Mouse (Mus musculus): Measurements from ENCODE around the gene Zfp365.

The Zfp365 gene

DNA sequence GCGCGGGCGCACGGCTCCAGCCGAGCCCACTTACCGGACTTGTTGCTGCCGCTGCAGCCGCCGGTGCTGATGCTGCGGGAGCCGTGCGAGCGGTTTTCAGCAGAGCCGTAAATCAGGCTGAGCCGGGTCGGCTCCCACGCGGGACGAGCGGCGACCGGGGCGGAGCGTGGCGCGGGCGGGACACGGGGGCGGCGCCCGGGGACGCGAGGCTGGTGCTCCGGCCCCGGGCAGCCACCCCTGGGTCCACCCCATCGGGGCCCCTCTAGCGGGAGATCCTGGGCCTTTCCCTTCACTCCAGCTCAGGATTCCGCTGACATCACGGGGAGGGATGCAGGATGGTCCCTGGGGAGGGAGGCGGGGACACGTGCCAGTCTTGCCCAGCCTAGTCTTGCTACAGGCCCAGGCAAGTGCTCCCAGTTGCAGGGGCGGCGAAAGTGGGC lies at the start of gene Zfp365:
Zfp365 (minus strand) TSS at position 326 of the 440 bp plus-strand sequence.
- peak; percentile 63 to 69 for DNase-seq (ENCODE audit: low spot score in 2 of 2)

DNA sequence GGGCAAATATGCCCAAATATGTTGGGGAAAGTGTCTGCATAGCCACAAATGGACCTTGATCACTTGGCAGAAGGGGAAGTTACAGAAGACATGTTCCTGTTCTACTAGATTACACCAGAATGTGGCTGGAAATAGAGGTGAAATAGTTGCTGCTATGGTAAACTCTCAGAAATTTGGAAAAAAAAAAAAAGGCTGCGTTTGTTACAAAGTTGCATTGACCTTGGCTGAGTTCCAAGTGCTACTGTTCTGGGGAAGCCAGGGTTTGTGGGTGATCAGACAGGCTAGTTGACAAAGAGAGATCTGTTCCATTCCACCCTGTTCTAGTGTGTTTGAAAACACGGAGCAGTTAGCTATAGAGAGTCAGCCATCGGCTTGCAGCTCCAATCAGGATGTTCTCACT lies 47.5 kb upstream of the Zfp365 start:
- no peak for DNase-seq (ENCODE audit: low spot score in 2 of 2)

DNA sequence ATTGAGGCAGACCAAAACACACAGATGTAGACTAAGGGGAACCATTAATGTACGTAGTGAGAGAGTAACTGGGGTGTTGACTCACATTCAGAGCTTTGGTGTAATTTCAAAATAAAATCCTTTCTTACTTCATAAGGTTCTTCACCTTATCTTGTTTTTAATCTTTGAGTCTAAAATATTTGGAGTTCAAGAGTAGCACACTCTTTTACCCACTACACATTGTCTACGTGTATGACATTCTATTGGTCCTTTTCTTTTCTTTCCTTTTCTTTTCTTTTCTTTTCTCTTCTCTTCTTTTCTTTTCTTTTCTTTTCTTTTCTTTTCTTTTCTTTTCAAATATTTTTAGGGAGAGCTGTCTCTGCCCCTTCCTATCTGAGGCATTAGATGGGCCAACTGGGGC lies 43.5 kb upstream of the Zfp365 start:
- no peak for DNase-seq (ENCODE audit: low spot score in 2 of 2)

DNA sequence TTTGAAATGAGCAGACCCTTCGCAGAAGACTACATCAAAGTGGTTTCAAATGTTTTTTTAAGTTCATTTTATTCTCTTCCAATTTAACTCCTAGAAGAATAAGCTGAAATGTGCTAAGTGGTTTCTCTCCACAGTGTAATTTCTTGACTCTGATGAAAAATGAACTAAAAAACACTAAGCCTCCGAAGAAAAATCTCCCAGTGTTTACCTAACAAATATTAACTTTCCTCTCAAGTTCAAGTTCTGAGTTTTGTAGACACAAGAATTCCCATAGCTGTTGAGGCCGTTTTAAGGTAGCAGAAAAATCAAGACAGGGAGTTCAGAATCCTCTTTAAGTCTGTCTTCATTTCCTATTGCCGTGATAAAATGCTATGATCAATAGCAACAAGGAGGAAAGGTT lies 39.2 kb upstream of the Zfp365 start:
- no peak for DNase-seq (ENCODE audit: low spot score in 2 of 2)

DNA sequence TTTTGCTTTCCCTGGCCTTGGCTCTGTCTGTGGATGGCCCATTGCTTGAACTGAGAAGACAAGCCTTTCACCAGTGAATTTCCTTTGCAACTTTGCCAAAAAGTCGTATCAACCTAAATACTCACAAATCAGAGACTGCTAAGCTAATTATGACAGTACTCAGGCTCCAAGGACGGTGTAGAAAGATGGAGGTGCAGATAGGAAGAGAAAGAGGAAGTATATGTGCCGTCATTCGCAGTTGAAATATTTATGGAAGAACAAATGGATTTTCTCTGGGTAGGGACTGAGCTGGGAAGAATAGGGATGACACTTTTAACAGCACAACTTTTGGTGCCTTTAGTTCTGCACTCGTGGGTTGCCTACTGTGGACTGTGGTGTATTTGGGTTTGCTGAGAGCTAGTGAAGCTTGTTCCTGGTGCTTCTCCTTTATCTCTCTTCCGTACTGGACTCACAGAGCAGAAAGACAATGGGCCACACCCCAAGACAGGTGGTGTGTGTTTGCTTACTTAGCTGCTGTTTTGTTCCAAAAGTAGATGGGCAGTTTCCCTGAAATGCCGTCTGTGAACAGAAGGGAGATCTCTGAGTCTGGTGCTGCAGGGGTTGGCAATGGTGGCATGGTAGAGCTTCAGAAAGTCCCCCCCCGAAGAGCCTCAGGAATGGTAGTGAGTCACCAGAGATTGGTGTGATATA lies 37.7 kb upstream of the Zfp365 start:
- DNase-seq (ENCODE audit: low spot score in 2 of 2), result no peak

DNA sequence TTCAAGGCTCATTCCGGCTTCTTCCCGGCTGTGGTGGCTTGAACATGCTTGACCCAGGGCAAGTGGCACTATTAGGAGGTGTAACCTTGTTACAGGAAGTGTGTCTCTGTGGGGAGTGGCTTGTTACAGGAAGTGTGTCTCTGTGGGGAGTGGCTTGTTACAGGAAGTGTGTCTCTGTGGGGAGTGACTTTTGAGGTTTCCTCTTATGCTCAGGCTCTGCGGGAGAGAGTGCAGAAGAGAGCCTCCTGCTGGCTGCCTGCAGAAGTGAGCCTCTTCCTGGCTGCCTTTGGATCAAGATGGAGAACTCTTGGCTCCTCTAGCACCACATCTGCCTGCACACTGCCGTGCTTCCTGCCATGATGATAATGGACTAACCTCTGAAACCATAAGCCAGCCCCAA lies 31.1 kb upstream of the Zfp365 start:
- DNase-seq (ENCODE audit: low spot score in 2 of 2), result no peak

DNA sequence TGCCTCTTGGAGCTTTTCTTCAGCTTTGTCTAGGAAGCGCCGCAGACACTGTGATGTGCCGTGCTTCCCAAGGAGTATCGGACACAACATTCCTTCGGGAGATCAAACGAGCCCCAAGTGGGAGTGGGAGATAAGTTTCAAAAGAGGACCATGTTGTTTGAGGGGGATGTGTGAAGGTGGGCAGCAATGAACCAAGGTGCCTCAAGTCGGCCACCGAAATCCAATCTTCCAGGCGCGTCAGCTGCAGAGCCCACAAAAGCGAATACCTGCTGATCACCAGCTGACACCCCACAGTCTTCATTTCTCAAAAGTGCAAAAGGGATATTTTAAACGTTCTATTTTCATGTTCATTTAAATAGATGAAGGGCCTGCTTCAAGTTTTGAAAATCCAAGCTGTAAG lies 27.1 kb upstream of the Zfp365 start:
- no peak for DNase-seq (ENCODE audit: low spot score in 2 of 2)

DNA sequence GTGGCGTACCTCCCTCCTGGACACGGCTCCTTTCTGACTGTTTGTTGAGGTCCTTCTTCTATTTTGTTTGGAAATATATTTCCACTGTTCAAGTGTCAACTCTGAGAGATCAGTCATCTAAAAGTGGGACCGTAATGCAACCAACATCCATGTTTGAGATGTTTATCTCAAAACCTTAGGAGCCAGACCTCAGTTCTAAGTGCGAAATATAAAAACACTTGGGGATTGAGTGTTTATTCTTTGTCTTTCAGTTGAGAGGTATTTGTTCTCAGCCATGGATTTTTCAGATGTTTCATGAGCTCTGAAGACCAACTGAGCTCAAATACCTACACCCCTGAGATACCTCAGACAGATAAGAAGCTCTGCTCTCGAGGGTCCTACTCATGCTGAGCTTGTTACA lies 25.3 kb upstream of the Zfp365 start:
- DNase-seq (ENCODE audit: low spot score in 2 of 2), result no peak

DNA sequence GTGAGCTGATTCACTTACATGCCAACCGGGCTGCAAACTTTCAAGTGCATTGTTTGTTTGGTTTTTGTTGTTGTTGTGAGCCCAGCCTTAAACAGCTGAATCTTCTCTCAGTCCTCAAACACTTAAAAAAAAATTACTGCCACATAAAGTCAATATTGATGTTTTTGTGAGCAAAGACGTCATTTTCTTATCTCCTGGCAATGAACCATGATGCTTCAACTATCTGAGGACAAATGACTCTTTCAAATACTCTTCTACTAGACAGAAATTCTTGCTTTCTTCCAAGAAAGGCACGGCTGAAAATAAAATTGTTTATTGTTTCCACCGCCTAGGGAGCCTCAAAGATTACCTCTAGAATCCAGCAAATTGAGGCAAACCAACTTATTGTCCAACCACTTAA lies 24.5 kb upstream of the Zfp365 start:
- DNase-seq (ENCODE audit: low spot score in 2 of 2), result no peak

DNA sequence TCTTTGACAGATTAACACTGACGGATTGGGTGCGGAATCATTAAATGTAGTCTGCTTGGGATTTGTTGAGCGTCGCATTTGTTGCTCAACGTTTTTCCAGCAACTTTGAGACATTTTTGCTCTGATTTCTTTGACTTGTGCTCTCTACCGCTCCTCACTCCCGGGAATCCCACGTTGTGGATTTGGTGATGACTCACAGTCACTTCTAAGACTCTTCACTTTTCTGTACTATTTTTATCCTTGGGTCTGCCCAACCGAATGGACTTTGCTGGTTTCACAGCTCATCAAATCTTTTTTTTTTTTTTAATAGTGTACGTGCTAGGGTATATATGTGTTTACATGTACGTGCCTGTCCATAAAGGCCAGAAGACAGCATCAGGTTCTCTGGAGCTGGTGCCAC lies 20.3 kb upstream of the Zfp365 start:
- no peak for DNase-seq (ENCODE audit: low spot score in 2 of 2)

DNA sequence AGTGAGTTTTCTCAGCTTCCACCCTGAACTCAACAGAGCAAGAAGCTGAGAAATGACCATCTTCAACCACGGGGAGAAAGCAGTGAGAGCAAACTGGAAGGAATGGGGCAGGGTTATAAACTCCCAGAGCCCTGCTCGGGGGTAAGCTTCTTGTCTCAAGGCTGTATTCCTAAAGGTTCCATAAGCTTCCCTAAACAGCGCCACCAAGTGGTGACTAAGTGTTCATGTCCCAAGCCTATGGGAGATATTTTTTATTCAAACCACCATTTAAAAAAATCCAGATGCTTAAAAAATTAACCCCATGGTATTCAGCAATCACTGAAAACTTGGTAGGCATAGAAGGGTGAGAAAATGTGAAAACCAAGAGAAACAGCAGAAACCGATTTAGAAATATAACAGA lies 18.9 kb upstream of the Zfp365 start:
- DNase-seq (ENCODE audit: low spot score in 2 of 2), result no peak

DNA sequence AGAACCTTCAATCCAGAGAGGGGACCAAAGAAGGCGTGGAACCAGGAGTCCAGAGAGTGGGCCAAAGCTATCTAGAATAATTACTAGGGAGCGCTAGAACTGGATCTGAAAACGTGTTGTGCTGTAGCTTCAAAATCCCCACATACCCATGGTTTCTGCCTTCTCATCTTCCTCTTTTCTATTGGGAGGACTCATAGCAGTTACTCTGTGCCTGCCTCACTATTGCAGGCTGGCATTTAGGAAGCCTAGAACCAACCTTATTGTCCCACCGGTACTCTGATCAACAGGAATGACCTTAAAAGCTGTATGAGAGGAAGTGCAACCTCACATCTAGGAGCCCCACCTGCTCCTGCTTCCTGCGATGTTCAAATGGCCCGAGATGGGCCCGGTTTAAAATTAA lies 16.1 kb upstream of the Zfp365 start:
- no peak for DNase-seq (ENCODE audit: low spot score in 2 of 2)

DNA sequence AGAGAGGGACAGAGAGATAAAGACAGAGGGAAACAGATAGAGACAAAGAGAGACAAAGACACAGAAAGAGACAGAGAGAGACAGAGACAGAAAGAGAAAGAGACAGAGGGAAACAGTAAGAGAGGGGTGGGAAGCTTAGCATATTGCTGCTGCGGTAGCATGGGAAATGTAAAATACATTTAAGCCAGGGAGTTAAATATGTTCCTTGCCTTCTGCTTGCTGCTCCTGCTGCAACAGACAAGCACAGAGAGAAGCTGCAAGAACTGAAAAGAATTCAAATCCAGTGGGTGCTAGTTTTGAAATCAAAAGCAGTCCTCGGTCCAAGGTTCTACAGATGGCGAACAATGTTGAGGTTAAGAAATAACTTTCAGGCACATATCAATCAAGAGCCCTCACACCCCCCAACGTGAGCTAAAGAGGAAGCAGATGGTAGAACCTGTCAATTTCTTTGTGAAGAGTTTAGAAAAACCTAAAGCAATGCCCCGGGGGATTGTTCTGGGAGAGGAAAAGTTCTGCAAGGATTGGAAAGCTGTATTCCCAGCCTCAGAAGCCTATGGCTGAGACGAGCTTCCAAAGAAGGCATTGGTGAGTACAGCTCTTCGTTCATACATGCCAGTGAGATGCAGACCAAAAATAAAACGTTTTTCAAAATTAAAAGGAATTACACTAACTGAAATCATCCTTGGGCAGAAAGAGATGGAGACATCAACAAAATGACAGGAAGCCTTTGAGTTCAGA lies 15.4 kb upstream of the Zfp365 start:
- no peak for DNase-seq (ENCODE audit: low spot score in 2 of 2)

DNA sequence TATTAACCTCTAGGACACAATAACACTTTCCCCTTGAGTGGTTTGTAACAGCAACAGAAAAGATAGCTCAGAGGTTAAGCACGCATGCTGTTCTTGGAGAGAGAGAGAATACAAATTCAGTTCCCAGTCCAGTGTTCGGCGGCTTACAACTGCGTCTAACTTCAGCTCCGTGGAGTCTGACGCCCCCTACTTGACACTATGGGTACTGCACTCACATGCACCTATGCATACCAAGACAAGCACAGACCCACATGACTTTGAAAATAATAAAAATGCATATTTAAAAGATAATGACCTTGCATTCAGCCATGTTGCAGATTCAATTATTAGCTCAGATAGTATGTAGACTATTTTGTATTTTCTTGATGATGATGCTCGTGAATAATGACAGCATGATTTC lies 11.6 kb upstream of the Zfp365 start:
- DNase-seq (ENCODE audit: low spot score in 2 of 2), result no peak

DNA sequence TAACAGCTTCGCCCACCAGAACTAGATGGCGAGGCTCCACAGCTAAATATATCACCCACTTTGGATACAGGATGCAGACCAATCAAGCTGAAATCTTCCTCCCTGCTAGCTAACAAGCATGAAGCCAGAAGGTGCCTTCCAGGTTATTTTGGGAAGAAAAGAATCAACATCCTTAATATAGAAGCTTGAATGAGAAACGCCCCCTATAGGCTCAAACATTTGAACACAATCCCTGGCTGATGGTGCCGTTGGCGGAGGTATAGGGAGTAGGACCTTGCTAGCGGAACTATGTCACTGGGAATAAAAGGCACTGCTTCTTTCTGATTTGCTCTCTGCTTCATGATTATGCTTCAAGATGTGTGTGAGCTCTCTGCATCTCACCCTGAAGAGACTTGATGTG lies 9.3 kb upstream of the Zfp365 start:
- DNase-seq (ENCODE audit: low spot score in 2 of 2), result no peak

DNA sequence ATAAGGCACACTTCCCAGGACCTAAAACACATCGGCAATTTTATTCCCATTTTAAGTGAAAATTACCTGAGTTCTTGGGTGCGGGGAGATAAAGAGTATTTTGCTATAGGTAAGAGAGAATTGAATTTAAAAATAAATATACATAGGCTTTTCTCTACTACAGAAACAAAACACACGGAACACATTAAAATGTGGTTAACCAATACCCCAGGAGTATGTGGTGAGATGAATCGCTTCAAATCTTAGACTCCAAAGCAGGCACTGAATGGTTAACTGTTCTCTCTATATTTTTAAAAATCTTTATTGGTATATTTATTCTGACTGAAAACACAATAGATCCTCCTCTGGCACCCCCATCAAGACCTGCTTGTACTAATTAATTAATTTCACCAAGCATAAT lies 7.2 kb upstream of the Zfp365 start:
- no peak for DNase-seq (ENCODE audit: low spot score in 2 of 2)

DNA sequence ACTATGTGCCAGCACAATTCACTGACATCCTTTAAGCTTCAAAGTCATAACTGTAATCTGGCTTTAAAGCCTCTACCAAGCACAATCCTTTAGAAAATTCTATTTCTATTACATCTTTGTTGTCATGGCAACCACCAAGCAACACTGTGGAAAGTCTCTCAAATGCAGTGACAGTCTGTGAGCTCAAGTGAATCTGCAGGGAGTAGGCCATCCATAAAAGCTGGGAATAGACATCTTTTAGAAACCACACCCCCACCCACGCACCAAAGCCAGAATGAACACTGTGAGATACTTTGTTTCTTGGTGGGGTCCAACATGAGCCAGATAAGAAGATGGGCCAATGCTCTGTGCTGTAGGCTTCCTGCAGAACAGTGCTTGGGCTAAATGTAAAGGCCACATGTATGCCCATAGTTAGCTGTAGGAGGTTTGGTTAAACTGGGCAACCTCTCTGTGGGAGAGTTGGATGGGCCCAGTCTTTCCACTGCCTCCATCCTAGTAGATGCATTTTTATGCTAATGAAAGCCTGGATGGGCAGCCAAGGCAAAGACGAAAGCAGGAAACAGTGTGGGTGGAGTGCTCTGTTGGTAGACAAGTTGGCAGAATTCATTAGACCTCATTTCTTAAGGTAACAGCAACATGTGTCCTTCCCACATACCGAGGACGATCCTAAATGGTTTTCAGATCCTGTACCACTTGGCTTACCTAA lies 5.9 kb upstream of the Zfp365 start:
- no peak for DNase-seq (ENCODE audit: low spot score in 2 of 2)

DNA sequence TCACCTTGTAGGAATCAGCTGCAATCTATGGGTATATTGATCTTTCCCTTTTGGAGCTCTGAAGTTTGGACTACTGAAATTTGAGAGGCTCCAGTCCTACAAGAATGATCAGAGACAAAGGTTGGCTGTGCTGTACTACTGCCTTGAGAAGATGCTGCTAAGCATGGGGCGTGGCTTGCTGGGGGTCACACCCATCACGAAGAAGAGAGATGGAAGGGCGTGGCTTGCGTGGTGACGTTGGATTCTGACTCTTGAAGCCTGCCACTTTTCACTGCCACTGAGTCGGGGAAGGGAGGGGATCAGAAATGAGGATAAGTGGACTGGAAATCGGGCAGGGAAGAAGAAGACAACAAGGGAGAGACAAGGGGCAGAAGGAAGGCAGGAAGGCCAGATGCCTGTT lies 4.9 kb upstream of the Zfp365 start:
- DNase-seq (ENCODE audit: low spot score in 2 of 2), result no peak

DNA sequence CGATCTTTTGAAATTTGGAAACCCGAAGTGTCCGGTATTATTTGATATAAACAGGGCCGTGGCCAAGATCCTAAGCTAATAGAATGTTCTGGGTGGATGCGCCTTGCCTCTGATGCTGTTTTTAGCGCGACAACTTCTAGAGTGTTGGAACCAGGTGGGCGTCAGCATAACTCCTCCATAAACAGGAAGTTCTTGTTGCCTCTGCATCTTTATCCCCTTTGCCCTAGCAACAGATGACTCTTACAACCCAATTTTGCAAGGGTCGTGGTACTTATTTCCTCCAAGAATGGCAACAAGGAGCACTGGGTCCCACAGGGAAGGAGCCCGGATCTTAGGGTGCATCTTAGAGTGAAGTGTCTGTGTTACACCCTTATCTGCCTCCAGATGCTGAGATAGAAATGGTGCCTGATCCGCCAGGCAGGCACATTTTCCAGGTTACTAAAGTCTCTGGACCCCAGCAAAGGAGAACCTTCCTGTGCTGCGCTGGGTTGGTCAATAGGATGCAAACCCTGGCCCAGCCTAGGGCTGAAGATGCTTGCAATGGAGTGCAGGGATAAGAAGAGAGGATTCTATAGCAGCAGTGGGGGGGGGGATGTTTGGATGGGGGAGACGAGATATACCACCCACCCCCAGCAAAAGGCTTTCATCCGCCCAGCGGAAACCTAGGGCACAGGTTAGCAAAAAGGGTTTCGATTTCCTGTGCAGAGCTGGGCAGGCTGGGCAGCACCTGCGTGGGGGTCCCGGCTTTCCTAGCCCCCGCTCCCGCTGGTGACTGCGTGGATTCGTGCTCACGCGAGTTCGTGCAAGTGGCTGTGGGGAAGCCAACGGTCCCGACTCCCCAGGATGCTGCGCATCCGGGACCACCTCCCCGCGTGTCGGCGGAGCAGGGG lies 770 bp downstream of the Zfp365 start:
- no peak for DNase-seq (ENCODE audit: low spot score in 2 of 2)

DNA sequence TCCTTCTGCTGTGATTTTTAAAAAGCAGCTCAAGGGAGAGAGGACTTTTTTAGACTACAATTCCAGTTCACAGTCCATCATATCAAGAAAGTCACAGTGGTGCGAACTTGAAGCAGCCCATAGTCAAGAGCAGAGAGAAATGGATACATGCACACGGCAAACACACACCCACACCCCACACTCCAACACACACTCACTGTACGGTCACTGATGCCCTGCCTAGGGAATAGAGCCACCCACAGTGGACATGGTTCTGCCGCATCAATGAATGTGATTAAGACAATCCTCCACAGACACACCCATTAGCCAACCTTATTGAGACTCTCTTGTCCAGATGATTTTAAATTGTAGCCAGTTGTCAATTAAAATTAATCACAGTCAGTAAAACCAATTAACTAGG lies 4.5 kb downstream of the Zfp365 start:
- no peak for DNase-seq (ENCODE audit: low spot score in 2 of 2)

DNA sequence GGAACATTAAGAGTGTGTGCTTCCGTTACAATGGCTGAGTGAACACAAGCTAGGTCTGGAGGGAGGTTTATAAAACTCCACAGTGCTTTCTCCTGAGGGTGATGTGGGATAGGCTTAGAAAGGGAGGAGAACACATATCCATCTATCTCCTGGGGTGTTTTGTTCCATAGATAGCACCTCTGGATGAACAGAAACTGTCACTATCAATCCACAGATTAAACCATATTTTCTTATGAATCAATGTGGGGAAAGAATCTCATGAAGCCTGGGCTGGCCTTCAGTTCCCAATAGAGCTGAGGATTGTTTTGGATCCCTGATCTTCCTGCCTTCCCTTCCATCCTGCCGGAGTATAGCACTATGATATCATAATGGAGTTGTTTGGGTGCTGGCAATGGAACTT lies 5.5 kb downstream of the Zfp365 start:
- DNase-seq (ENCODE audit: low spot score in 2 of 2), result no peak

DNA sequence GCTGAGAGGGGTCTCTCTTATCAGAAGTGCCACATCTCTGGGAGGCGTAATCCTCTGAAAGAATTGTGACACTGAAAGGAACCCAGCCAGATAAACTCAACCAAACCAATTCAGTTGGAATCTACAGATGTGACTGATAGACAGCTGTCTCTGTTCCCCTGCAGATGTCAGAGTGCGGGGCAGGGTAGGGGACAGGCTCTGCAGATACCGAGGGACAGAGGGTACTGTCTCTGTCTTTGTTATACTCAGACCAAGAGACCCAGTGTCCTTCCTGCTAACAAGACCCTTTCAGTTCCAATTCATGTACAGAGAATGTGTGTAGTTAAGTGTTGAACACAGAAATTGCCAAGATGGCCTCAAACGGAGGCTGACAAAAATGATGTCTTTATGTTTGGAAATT lies 6.4 kb downstream of the Zfp365 start:
- DNase-seq (ENCODE audit: low spot score in 2 of 2), result no peak

All from frontal cortex, postnatal 25 days (tissue).